Mouse (Mus musculus): Measurements from ENCODE around the gene Rfk.

GRCm38 (mm10) chr19:17353727-17354126 is 40.1 kb upstream of the Rfk start:
- TF ChIP-seq POLR2A (IDR thresholded peaks at IDR 0.05; ENCODE audit: borderline replicate concordance, extremely low read depth, insufficient read depth, insufficient read length, poor library complexity, severe bottlenecking) (no peak), CTCF (IDR thresholded peaks at IDR 0.05; ENCODE audit: borderline replicate concordance, extremely low read depth, insufficient read depth, insufficient read length) (no peak)
